Mouse (Mus musculus) erythroblast, embryonic 14.5 days (primary cell): Measurements from ENCODE around the gene Bpi. TPM values are rescaled to one million over a fixed set of nuclear protein-coding genes. Genes with fewer than 3 reads are reported as not detected.

Experiments
- H3K27me3 ChIP-seq: 2 replicates; pipeline ENCODE4 v1.6.1; 2012; ENCODE audit warnings: inconsistent platforms; ENCODE audit not compliant: control insufficient read depth
- H3K36me3 ChIP-seq: 2 replicates; pipeline ENCODE4 v1.6.1; 2012; ENCODE audit warnings: mild to moderate bottlenecking, inconsistent platforms; ENCODE audit not compliant: control insufficient read depth
- H3K4me1 ChIP-seq: 2 replicates; pipeline ENCODE4 v1.6.1; 2012; ENCODE audit warnings: inconsistent platforms; ENCODE audit not compliant: control insufficient read depth
- H3K4me3 ChIP-seq: replicated peaks from 2 replicates; pipeline ENCODE3; 2012; ENCODE audit warnings: moderate library complexity, mild to moderate bottlenecking, inconsistent platforms
- H3K9me3 ChIP-seq: 2 replicates; pipeline ENCODE4 v1.6.1; 2012; ENCODE audit warnings: low read length, inconsistent platforms, mixed read lengths; ENCODE audit not compliant: control insufficient read depth
- GATA1 ChIP-seq: IDR thresholded peaks from 2 replicates; pipeline ENCODE4 v1.6.1; 2012; ENCODE audit warnings: low read length, inconsistent platforms, mixed read lengths
- TAL1 ChIP-seq: IDR thresholded peaks from 3 replicates; pipeline ENCODE4 v1.6.1; 2012; ENCODE audit warnings: low read length, inconsistent platforms, mixed read lengths
- polyA plus RNA-seq: library from polyadenylated mRNA; stranded (reverse); fragments of >175 nt; gene quantifications from 2 replicates; pipeline ENCODE4 v1.2.3, GENCODE M21; 2012

Gene Bpi
- polyA plus RNA-seq = not detected in 2 replicates

DNA sequence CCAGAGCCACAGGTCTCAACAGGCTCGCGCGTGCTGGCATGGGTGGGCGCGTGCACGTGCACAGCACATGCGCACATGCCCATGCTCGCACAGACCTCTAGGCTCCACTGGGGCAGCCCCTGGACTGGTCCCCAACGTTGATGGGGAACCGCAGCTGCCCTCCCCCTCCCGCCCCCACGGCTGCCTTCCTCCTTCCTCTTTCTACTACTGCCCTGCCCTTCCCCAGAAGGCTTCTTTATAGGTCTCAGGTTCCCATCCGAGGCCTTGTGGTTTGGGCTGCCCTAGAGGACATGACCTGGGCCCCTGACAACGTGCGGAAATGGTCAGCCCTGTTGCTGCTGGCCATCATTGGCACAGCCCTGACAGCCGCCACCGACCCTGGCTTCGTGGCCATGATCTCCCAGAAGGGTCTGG lies at the start of gene Bpi:
TSS of gene Bpi (plus strand) at position 90 of the 414 bp plus-strand sequence.
- H3K4me3 ChIP-seq = no peak within 1 kb of the TSS
- H3K27me3 ChIP-seq = peaks cover 6% of the 10 kb centered on the region; the same call in 1 of the 2 replicates
- H3K36me3 ChIP-seq = no peaks in the 10 kb centered on the region
- TF ChIP-seq GATA1 (no peak), TAL1 (no peak)
- no peaks in the 10 kb centered on the region for H3K4me1 ChIP-seq
- H3K9me3 ChIP-seq = no peaks in the 10 kb centered on the region

DNA sequence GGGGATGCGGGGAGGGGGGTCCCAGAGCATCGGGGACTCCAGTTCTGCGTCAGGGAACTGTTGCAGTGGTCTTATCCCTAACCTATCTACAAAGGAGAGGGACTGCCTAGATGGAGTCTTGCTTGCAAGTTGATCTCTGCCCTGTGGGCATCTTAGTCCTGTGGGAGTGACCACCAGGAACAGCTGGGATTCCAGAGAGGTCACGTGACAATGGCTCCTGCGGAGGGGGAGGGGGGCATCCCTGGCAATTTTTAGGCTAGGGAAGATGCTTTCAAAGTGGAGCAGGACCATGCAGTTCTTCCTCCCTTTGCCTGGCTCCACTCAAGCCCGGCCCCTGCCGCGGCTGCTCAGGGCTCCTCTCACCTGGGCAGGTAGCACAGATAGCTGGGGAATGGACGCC lies 48.1 kb upstream of the Bpi start:
- Histone ChIP-seq H3K27me3 (0 out of 2 replicates have a peak, but pooled peaks cover 2% of the 10 kb centered on the region), H3K4me3 (no peak overlapping the region), H3K4me1 (no peaks in the 10 kb centered on the region), H3K9me3 (no peaks in the 10 kb centered on the region), H3K36me3 (no peaks in the 10 kb centered on the region)
- TF ChIP-seq TAL1 (no peak), GATA1 (no peak)

DNA sequence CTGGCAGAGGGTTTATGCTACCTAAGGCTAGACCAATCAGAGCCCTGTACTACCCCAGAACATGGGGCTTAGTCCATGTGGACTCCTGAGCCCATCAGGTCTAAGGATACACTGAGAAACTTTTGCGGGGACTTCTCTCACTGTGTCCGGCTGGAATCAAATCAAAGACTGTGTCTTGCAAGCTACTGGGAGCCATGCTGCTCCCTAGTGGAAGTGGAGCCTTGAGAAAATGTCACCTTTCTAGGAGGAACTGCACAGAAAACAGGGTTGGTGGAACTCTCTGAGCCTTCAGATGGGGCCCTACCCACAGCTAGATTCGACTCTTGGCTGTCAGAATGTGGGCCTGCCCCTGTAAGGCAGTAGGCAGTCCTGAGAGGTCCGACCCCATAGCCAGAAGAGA lies 47.4 kb upstream of the Bpi start:
- H3K4me1 ChIP-seq = no peaks in the 10 kb centered on the region
- no peak for TF ChIP-seq GATA1
- no peaks in the 10 kb centered on the region for H3K36me3 ChIP-seq
- H3K9me3 ChIP-seq = no peaks in the 10 kb centered on the region
- H3K27me3 ChIP-seq = 0 out of 2 replicates have a peak, but pooled peaks cover 2% of the 10 kb centered on the region
- H3K4me3 ChIP-seq = no peak overlapping the region

- no peaks in the 10 kb centered on the region for H3K4me1 ChIP-seq
- H3K27me3 ChIP-seq = 0 out of 2 replicates have a peak, but pooled peaks cover 2% of the 10 kb centered on the region
- no peak overlapping the region for H3K4me3 ChIP-seq
- TF ChIP-seq TAL1 (no peak), GATA1 (no peak)
- H3K36me3 ChIP-seq = no peaks in the 10 kb centered on the region
- no peaks in the 10 kb centered on the region for H3K9me3 ChIP-seq
Measured at GRCm38 (mm10) chr2:158210958-158211357, 46.9 kb upstream of the Bpi start.

DNA sequence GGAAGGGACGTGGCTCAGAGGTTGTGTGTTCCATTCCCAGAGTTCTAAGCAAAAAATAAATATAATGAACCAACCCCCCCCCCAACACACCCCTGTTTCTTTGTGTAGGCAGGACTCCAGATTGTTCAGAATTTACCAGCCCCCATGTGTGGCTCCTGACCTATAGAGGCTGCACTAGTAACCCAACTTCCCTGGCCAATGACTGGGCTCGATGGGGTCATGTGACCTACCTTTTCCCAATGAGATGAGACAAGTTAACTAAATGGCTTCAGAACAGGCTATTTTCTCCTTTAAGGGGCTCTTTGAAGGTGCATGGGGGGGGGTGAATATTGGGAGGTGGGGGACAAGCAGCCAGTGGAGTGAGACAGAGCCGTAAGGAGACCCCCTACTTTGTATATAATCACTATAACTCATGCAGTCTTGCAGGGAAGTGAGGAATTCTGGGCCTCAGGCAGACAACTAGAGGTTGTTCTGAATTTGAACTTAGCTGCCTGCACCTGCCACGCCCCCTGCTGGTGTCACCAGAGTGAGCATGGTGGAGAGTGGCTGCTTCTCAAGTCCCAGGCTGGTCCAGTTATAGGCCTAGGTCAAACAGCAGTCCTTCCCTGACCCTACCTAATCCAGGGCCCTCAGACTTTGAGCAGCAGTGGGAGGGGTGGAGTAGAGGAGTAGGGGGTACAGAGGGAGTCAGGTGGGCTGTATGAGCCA lies 46.0 kb upstream of the Bpi start:
- Histone ChIP-seq H3K9me3 (no peaks in the 10 kb centered on the region), H3K36me3 (no peaks in the 10 kb centered on the region), H3K4me3 (no peak overlapping the region), H3K4me1 (no peaks in the 10 kb centered on the region), H3K27me3 (0 out of 2 replicates have a peak, but pooled peaks cover 2% of the 10 kb centered on the region)
- TF ChIP-seq GATA1 (no peak), TAL1 (no peak)

GRCm38 (mm10) chr2:158215283-158216117 lies 42.4 kb upstream of the Bpi start:
- no peaks in the 10 kb centered on the region for H3K9me3 ChIP-seq
- no peaks in the 10 kb centered on the region for H3K36me3 ChIP-seq
- TF ChIP-seq TAL1 = no peak
- TF ChIP-seq GATA1 = no peak
- H3K4me3 ChIP-seq = no peak overlapping the region
- H3K27me3 ChIP-seq = no peaks in the 10 kb centered on the region
- no peaks in the 10 kb centered on the region for H3K4me1 ChIP-seq

DNA sequence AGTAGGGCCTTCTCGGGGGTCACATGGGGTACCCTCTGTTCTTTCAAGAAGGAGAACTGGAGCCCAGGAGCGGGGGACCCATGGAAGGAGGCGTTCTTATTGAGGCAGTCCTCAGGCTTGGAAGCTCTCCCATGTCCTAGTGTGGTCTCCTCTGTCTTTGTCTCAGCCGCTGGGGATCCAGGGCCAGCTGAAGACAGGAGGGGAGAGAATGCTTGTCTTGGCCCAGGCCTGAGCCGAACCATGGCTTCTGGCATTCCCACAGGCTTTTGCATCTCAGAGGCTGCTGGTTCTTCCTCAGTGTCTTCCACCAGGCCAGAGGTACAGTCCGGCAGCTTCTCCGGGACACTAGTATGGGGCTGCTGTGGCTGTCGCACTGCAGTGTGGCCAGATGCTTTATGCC lies 41.4 kb upstream of the Bpi start:
- no peaks in the 10 kb centered on the region for H3K9me3 ChIP-seq
- no peaks in the 10 kb centered on the region for H3K27me3 ChIP-seq
- no peak for TF ChIP-seq GATA1
- TF ChIP-seq TAL1 = no peak

GRCm38 (mm10) chr2:158219562-158219961 lies 38.3 kb upstream of the Bpi start:
- Histone ChIP-seq H3K27me3 (no peaks in the 10 kb centered on the region), H3K9me3 (no peaks in the 10 kb centered on the region), H3K36me3 (no peaks in the 10 kb centered on the region), H3K4me3 (no peak overlapping the region), H3K4me1 (no peaks in the 10 kb centered on the region)
- TF ChIP-seq TAL1 = no peak
- TF ChIP-seq GATA1 = no peak

More for the DNA sequence above, 41.4 kb upstream of the Bpi start:
- Histone ChIP-seq H3K4me3 (no peak overlapping the region), H3K36me3 (no peaks in the 10 kb centered on the region), H3K4me1 (no peaks in the 10 kb centered on the region)

- TF ChIP-seq TAL1 = no peak
- Histone ChIP-seq H3K4me1 (no peaks in the 10 kb centered on the region), H3K4me3 (no peak overlapping the region), H3K36me3 (no peaks in the 10 kb centered on the region), H3K9me3 (no peaks in the 10 kb centered on the region), H3K27me3 (no peaks in the 10 kb centered on the region)
Measured at GRCm38 (mm10) chr2:158221446-158222084, 36.3 kb upstream of the Bpi start.
